Mouse (Mus musculus) C2C12 (cell line): ENCODE measurements around the gene Cst9.

Source experiments
- CEBPB ChIP-seq: IDR thresholded peaks from one replicate; pipeline ENCODE4 v1.6.1; 2011; ENCODE audit warnings: low read depth, mild to moderate bottlenecking, control low read depth, moderate library complexity
- CTCF ChIP-seq: IDR thresholded peaks from one replicate; pipeline ENCODE4 v1.5.1; 2011; ENCODE audit not compliant: control insufficient read depth, insufficient read depth, insufficient read length
- MAX ChIP-seq: IDR thresholded peaks from one replicate; pipeline ENCODE4 v1.6.1; 2011; ENCODE audit warnings: mild to moderate bottlenecking, control low read depth
- USF1 ChIP-seq: IDR thresholded peaks from one replicate; pipeline ENCODE4 v1.6.1; 2011; ENCODE audit warnings: low read depth, mild to moderate bottlenecking, control low read depth, moderate library complexity

DNA sequence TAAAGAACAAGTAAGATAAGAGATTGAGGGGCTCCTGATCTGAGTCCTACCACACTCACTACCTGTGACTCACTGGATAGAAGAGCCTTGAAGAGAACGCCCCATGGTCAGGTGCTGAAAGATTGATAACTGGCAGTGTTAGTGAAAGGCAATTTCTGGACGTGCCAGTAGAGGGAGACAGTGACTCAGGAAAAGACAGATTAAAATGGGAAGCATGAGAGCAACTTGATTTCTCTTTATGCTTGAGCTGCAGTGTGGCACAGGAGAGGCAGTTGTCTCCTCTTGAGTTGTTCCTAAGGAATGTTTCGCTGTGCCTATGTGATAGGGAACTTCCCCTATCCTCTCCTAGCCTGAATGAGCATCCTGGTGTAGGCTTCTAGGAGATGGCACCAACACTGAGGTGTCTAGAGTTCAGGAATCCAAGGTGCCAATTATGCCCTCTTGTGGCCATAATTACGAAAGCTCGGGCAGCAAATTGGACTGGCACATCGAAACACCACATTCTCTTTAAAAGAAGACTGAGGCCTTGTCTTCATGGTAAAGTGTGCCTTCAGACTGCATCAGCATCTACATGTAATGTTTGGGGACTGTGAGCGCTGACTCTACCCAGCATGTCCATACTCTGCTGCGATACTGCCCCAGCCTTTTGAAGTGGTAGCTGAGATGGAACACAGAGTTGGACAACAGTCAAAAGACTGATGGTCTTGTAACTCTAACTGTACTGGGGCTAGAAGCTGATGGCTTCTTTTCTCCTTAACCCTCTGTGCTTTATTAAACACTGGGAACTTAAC lies 16.4 kb downstream of the Cst9 start:
- TF ChIP-seq USF1 (no peak), CTCF (peak; percentile 48), MAX (no peak), CEBPB (no peak)
